Mouse (Mus musculus) layer of hippocampus, adult 2 months (tissue): ENCODE measurements at regions not wholly inside any gene's neighbourhood (a gene's known extent, or its start where the extent isn't known, plus 50 kb on each side); places are given as distances from the start of the nearest gene placed in this dataset.

Source experiments
- DNase-seq, 2 experiments: peaks; one replicate each; pipeline ENCODE4 v3.0.0; 2022; ENCODE audit warnings: low spot score in 2 of 2
- H3K27ac ChIP-seq: fragments of 200-600 bp; 2 replicates; pipeline ENCODE4 v1.8.1; 2022
- H3K4me3 ChIP-seq: fragments of 200-600 bp; 2 replicates; pipeline ENCODE4 v1.8.1; 2022; ENCODE audit warnings: mild to moderate bottlenecking
- CTCF ChIP-seq: fragments of 200-600 bp; conservative IDR thresholded peaks from 2 replicates; pipeline ENCODE4 v1.8.1; 2022; ENCODE audit warnings: antibody characterized with exemption, mild to moderate bottlenecking, moderate library complexity

GRCm38 (mm10) chr14:100461141-100462043, 176.9 kb upstream of the Klf12 start:
- Histone ChIP-seq H3K27ac (peak overlapping the region; percentile 92), H3K4me3 (peak overlapping the region; percentile 13; the same call in 1 of the 2 replicates)
- DNase-seq: peak; percentile 57 to 68
- TF ChIP-seq CTCF: no peak

- DNase-seq: no peak
- TF ChIP-seq CTCF: no peak
- peak overlapping the region; percentile 92 for H3K27ac ChIP-seq
- H3K4me3 ChIP-seq: peak overlapping the region; percentile 45
These were observed 175.3 kb upstream of the Klf12 start for GRCm38 (mm10) chr14:100459601-100460290.

- peak; percentile 86 to 94 for DNase-seq
- TF ChIP-seq CTCF: no peak
- Histone ChIP-seq H3K27ac (peak overlapping the region; percentile 92), H3K4me3 (peak overlapping the region; percentile 45)
These were observed 174.4 kb upstream of the Klf12 start for GRCm38 (mm10) chr14:100458727-100459447.

- Histone ChIP-seq H3K4me3 (no peak overlapping the region), H3K27ac (peak overlapping the region; percentile 92; the same call in 1 of the 2 replicates)
- no peak for DNase-seq
- peak; percentile 69 for TF ChIP-seq CTCF
These were observed 173.6 kb upstream of the Klf12 start for GRCm38 (mm10) chr14:100457870-100458726.

- TF ChIP-seq CTCF: no peak
- Histone ChIP-seq H3K27ac (no peak overlapping the region), H3K4me3 (no peak overlapping the region)
- no peak for DNase-seq
These were observed 161.7 kb upstream of the Klf12 start for GRCm38 (mm10) chr14:100446130-100446529.

GRCm38 (mm10) chr14:100444848-100445247, 160.4 kb upstream of the Klf12 start:
- TF ChIP-seq CTCF: no peak
- no peak overlapping the region for H3K4me3 ChIP-seq
- no peak for DNase-seq
- H3K27ac ChIP-seq: no peak overlapping the region

- no peak for TF ChIP-seq CTCF
- no peak for DNase-seq
- H3K4me3 ChIP-seq: no peak overlapping the region
These were observed 159.6 kb upstream of the Klf12 start for GRCm38 (mm10) chr14:100444099-100444498.

GRCm38 (mm10) chr14:100437552-100437951, 153.1 kb upstream of the Klf12 start:
- no peak overlapping the region for H3K4me3 ChIP-seq
- DNase-seq: no peak
- TF ChIP-seq CTCF: no peak
- H3K27ac ChIP-seq: no peak overlapping the region

More at GRCm38 (mm10) chr14:100444099-100444498, 159.6 kb upstream of the Klf12 start:
- H3K27ac ChIP-seq: no peak overlapping the region

GRCm38 (mm10) chr14:100429662-100430061, 145.2 kb upstream of the Klf12 start:
- no peak overlapping the region for H3K27ac ChIP-seq
- H3K4me3 ChIP-seq: no peak overlapping the region
- TF ChIP-seq CTCF: no peak
- DNase-seq: no peak

- no peak for TF ChIP-seq CTCF
- Histone ChIP-seq H3K27ac (no peak overlapping the region), H3K4me3 (no peak overlapping the region)
- DNase-seq: no peak
These were observed 141.9 kb upstream of the Klf12 start for GRCm38 (mm10) chr14:100426399-100426798.

GRCm38 (mm10) chr14:100423790-100424189, 139.3 kb upstream of the Klf12 start:
- no peak for TF ChIP-seq CTCF
- peak in 1 of 2 experiments; percentile 6 for DNase-seq
- Histone ChIP-seq H3K4me3 (no peak overlapping the region), H3K27ac (no peak overlapping the region)

- Histone ChIP-seq H3K27ac (no peak overlapping the region), H3K4me3 (no peak overlapping the region)
- no peak for TF ChIP-seq CTCF
- DNase-seq: no peak
These were observed 137.2 kb upstream of the Klf12 start for GRCm38 (mm10) chr14:100421666-100422065.
